Mouse (Mus musculus) intestine, embryonic 15.5 days (tissue): ENCODE results near the gene Ksr1. TPM values are rescaled to one million over a fixed set of nuclear protein-coding genes. Genes with fewer than 3 reads are reported as not detected.
A peak's percentile ranks its signal among the peaks of the same experiment; 100 is the strongest.
"Not testable (repeated sequence)": the region's sequence is repeated elsewhere in the genome, so short reads cannot be mapped to it uniquely, and the experiment has no call there.

ENCODE experiments used
- ATAC-seq: fragments of 200-750 bp; cut with Nextera tagmentation; 2 replicates; pipeline ENCODE4 v1.8.0; 2017; ENCODE audit warnings: moderate TSS enrichment, moderate library complexity
- H3K27ac ChIP-seq: fragments of 300-500 bp; sonication (generic); 2 replicates; pipeline ENCODE4 v1.5.1; 2015; ENCODE audit warnings: mild to moderate bottlenecking, inconsistent platforms
- H3K27me3 ChIP-seq: fragments of 300-500 bp; sonication (generic); replicated peaks from 2 replicates; pipeline ENCODE4 v1.6.1; 2015; ENCODE audit warnings: inconsistent platforms
- H3K36me3 ChIP-seq: fragments of 300-500 bp; sonication (generic); 2 replicates; pipeline ENCODE4 v1.6.1; 2015; ENCODE audit warnings: inconsistent platforms
- H3K4me1 ChIP-seq: fragments of 300-500 bp; sonication (generic); replicated peaks from 2 replicates; pipeline ENCODE4 v1.6.1; 2015; ENCODE audit warnings: inconsistent platforms
- H3K4me2 ChIP-seq: fragments of 300-500 bp; sonication (generic); replicated peaks from 2 replicates; pipeline ENCODE4 v1.6.1; 2015; ENCODE audit warnings: mild to moderate bottlenecking, inconsistent platforms
- H3K4me3 ChIP-seq: fragments of 300-500 bp; sonication (generic); replicated peaks from 2 replicates; pipeline ENCODE4 v1.5.1; 2015; ENCODE audit warnings: inconsistent platforms
- H3K9ac ChIP-seq: fragments of 300-500 bp; sonication (generic); 2 replicates; pipeline ENCODE4 v1.6.1; 2015; ENCODE audit warnings: inconsistent platforms
- H3K9me3 ChIP-seq: fragments of 300-500 bp; sonication (generic); 2 replicates; pipeline ENCODE4 v1.6.1; 2016; ENCODE audit warnings: inconsistent platforms
- WGBS: fragments of 180-500 bp; shearing (Covaris S2); methylation state at CpG from one replicate; pipeline ENCODE4 v1.1.7; 2015; 5-methylcytosine and 5-hydroxymethylcytosine counted together
- polyA plus RNA-seq: library from polyadenylated mRNA; unstranded; fragments of >200 nt; fragmentation: Nextera tagmentation; extraction: Ambion mirVana; gene quantifications from 2 replicates; pipeline ENCODE4 v1.2.1, GENCODE M21; 2015

Gene Ksr1
- polyA plus RNA-seq, 1 experiment from 2014 or later: 4.4 TPM

GRCm38 (mm10) chr11:79007356-79007755, 138.9 kb downstream of the Ksr1 start:
- not testable (repeated sequence) for H3K9ac ChIP-seq, H3K27ac ChIP-seq, H3K4me3 ChIP-seq, H3K9me3 ChIP-seq, H3K36me3 ChIP-seq, H3K4me2 ChIP-seq, H3K27me3 ChIP-seq, ATAC-seq
- peaks cover 26% of the 10 kb centered on the region for H3K4me1 ChIP-seq
- WGBS: 64% methylated on average over 3 of the region's 3 CpGs

- WGBS: 42% methylated on average over 5 of the region's 5 CpGs
Measured at GRCm38 (mm10) chr11:79006417-79006816, 139.8 kb downstream of the Ksr1 start.

GRCm38 (mm10) chr11:79005578-79006394, 140.4 kb downstream of the Ksr1 start:
- Histone ChIP-seq H3K4me2 (no peak overlapping the region), H3K4me3 (no peak overlapping the region), H3K27ac (no peak overlapping the region), H3K27me3 (no peaks in the 10 kb centered on the region), H3K36me3 (no peaks in the 10 kb centered on the region), H3K4me1 (peaks cover 32% of the 10 kb centered on the region), H3K9ac (no peak overlapping the region), H3K9me3 (no peaks in the 10 kb centered on the region)
- 78% methylated on average over 14 of the region's 14 CpGs for WGBS
- ATAC-seq: no peak

More at GRCm38 (mm10) chr11:79006417-79006816, 139.8 kb downstream of the Ksr1 start:
- peaks cover 32% of the 10 kb centered on the region for H3K4me1 ChIP-seq
- peak; percentile 9; the same call in 1 of the 2 replicates for ATAC-seq
- no peaks in the 10 kb centered on the region for H3K9me3 ChIP-seq
- no peaks in the 10 kb centered on the region for H3K36me3 ChIP-seq
- H3K9ac ChIP-seq: no peak overlapping the region
- H3K27ac ChIP-seq: no peak overlapping the region
- no peak overlapping the region for H3K4me3 ChIP-seq
- H3K27me3 ChIP-seq: no peaks in the 10 kb centered on the region
- no peak overlapping the region for H3K4me2 ChIP-seq

- ATAC-seq: peak; percentile 57
Measured at GRCm38 (mm10) chr11:79003769-79004638, 142.2 kb downstream of the Ksr1 start.

GRCm38 (mm10) chr11:79003053-79003768, 143.0 kb downstream of the Ksr1 start:
- H3K9me3 ChIP-seq: no peaks in the 10 kb centered on the region
- WGBS: 46% methylated on average over 11 of the region's 11 CpGs
- peak overlapping the region; percentile 61 for H3K27ac ChIP-seq
- peaks cover 28% of the 10 kb centered on the region for H3K4me1 ChIP-seq
- no peak overlapping the region for H3K4me3 ChIP-seq
- no peaks in the 10 kb centered on the region for H3K36me3 ChIP-seq
- no peak overlapping the region for H3K9ac ChIP-seq
- 0 out of 2 replicates have a peak overlapping the region, but pooled peaks have one; percentile 1 for H3K4me2 ChIP-seq
- no peaks in the 10 kb centered on the region for H3K27me3 ChIP-seq
- ATAC-seq: 0 out of 2 replicates have a peak, but pooled peaks have one; percentile 42

More at GRCm38 (mm10) chr11:79003769-79004638, 142.2 kb downstream of the Ksr1 start:
- Histone ChIP-seq H3K4me1 (peaks cover 32% of the 10 kb centered on the region), H3K9me3 (no peaks in the 10 kb centered on the region), H3K4me2 (no peak overlapping the region), H3K27me3 (no peaks in the 10 kb centered on the region), H3K4me3 (no peak overlapping the region), H3K27ac (peak overlapping the region; percentile 61), H3K36me3 (no peaks in the 10 kb centered on the region), H3K9ac (no peak overlapping the region)
- 67% methylated on average over 10 of the region's 10 CpGs for WGBS

GRCm38 (mm10) chr11:79002551-79002951, 143.7 kb downstream of the Ksr1 start:
- no peaks in the 10 kb centered on the region for H3K36me3 ChIP-seq
- 40% methylated on average over 5 of the region's 5 CpGs for WGBS
- no peaks in the 10 kb centered on the region for H3K27me3 ChIP-seq
- 0 out of 2 replicates have a peak overlapping the region, but pooled peaks have one; percentile 1 for H3K4me2 ChIP-seq
- H3K4me1 ChIP-seq: peaks cover 23% of the 10 kb centered on the region
- H3K9me3 ChIP-seq: no peaks in the 10 kb centered on the region
- peak overlapping the region; percentile 61 for H3K27ac ChIP-seq
- H3K4me3 ChIP-seq: no peak overlapping the region
- peak; percentile 76 for ATAC-seq
- no peak overlapping the region for H3K9ac ChIP-seq

- no peak for ATAC-seq
- 61% methylated on average over 4 of the region's 4 CpGs for WGBS
- Histone ChIP-seq H3K4me1 (peaks cover 23% of the 10 kb centered on the region), H3K4me2 (no peak overlapping the region), H3K4me3 (no peak overlapping the region), H3K36me3 (no peaks in the 10 kb centered on the region), H3K9ac (no peak overlapping the region), H3K9me3 (no peaks in the 10 kb centered on the region), H3K27me3 (no peaks in the 10 kb centered on the region), H3K27ac (peak overlapping the region; percentile 61)
Measured at GRCm38 (mm10) chr11:79001871-79002270, 144.3 kb downstream of the Ksr1 start.

GRCm38 (mm10) chr11:78999118-78999517, 147.1 kb downstream of the Ksr1 start:
- 41% methylated on average over 6 of the region's 6 CpGs for WGBS
- no peak for ATAC-seq
- H3K27ac ChIP-seq: peak overlapping the region; percentile 38; the same call in 1 of the 2 replicates

GRCm38 (mm10) chr11:78990875-78991543, 155.2 kb downstream of the Ksr1 start:
- not testable (repeated sequence) for H3K4me3 ChIP-seq, H3K9ac ChIP-seq, ATAC-seq, H3K4me1 ChIP-seq, H3K36me3 ChIP-seq, H3K27me3 ChIP-seq, H3K4me2 ChIP-seq, H3K9me3 ChIP-seq, H3K27ac ChIP-seq
- WGBS: 81% methylated on average over 5 of the region's 5 CpGs

More at GRCm38 (mm10) chr11:78999118-78999517, 147.1 kb downstream of the Ksr1 start:
- Histone ChIP-seq H3K36me3 (no peaks in the 10 kb centered on the region), H3K9me3 (no peaks in the 10 kb centered on the region), H3K9ac (no peak overlapping the region), H3K4me1 (peaks cover 21% of the 10 kb centered on the region), H3K4me3 (no peak overlapping the region), H3K27me3 (no peaks in the 10 kb centered on the region), H3K4me2 (no peak overlapping the region)

GRCm38 (mm10) chr11:78990096-78990495, 156.1 kb downstream of the Ksr1 start:
- Histone ChIP-seq H3K27me3 (no peaks in the 10 kb centered on the region), H3K9me3 (no peaks in the 10 kb centered on the region), H3K36me3 (no peaks in the 10 kb centered on the region), H3K4me3 (no peak overlapping the region), H3K27ac (no peak overlapping the region), H3K4me1 (0 out of 2 replicates have a peak, but pooled peaks cover 3% of the 10 kb centered on the region), H3K4me2 (no peak overlapping the region), H3K9ac (no peak overlapping the region)
- WGBS: 92% methylated on average over 9 of the region's 9 CpGs
- no peak for ATAC-seq

- not testable (repeated sequence) for ATAC-seq
Measured at GRCm38 (mm10) chr11:78989206-78989605, 157.0 kb downstream of the Ksr1 start.

More at GRCm38 (mm10) chr11:78989206-78989605, 157.0 kb downstream of the Ksr1 start:
- not testable (repeated sequence) for H3K9ac ChIP-seq, H3K4me2 ChIP-seq, H3K9me3 ChIP-seq, H3K27me3 ChIP-seq, H3K36me3 ChIP-seq, H3K4me3 ChIP-seq, H3K27ac ChIP-seq, H3K4me1 ChIP-seq
- 93% methylated on average over 11 of the region's 11 CpGs for WGBS
